Mouse (Mus musculus) midbrain, embryonic 16.5 days (tissue): Measurements from ENCODE around the gene Mcub. TPM values are rescaled to one million over a fixed set of nuclear protein-coding genes. Genes with fewer than 3 reads are reported as not detected.

Experiments used
- ATAC-seq: fragments of 200-750 bp; cut with Nextera tagmentation; 2 replicates; pipeline ENCODE4 v1.8.0; 2017; ENCODE audit warnings: moderate TSS enrichment
- H3K27ac ChIP-seq: fragments of 300-500 bp; sonication (generic); 2 replicates; pipeline ENCODE4 v1.5.1; 2014; ENCODE audit warnings: mild to moderate bottlenecking, low read length, mixed read lengths
- H3K27me3 ChIP-seq: fragments of 300-500 bp; sonication (generic); 2 replicates; pipeline ENCODE4 v1.6.1; 2014; ENCODE audit warnings: low read depth, low read length, mixed read lengths; ENCODE audit not compliant: control insufficient read depth, insufficient read depth
- H3K36me3 ChIP-seq: fragments of 300-500 bp; sonication (generic); 2 replicates; pipeline ENCODE4 v1.6.1; 2014; ENCODE audit warnings: mild to moderate bottlenecking, low read length, moderate library complexity, mixed read lengths; ENCODE audit not compliant: control insufficient read depth, insufficient read depth
- H3K4me1 ChIP-seq: fragments of 300-500 bp; sonication (generic); 2 replicates; pipeline ENCODE4 v1.6.1; 2014; ENCODE audit warnings: mild to moderate bottlenecking, low read length, mixed read lengths; ENCODE audit not compliant: control insufficient read depth, insufficient read depth
- H3K4me2 ChIP-seq: fragments of 300-500 bp; sonication (generic); 2 replicates; pipeline ENCODE4 v1.6.1; 2014; ENCODE audit warnings: mild to moderate bottlenecking, low read length, mixed read lengths
- H3K4me3 ChIP-seq: fragments of 300-500 bp; sonication (generic); 2 replicates; pipeline ENCODE4 v1.5.1; 2014; ENCODE audit warnings: low read depth, mild to moderate bottlenecking, low read length, moderate library complexity, mixed read lengths
- H3K9ac ChIP-seq: fragments of 300-500 bp; sonication (generic); 2 replicates; pipeline ENCODE4 v1.6.1; 2014; ENCODE audit warnings: low read depth, low read length, mixed read lengths
- H3K9me3 ChIP-seq: fragments of 300-500 bp; sonication (generic); replicated peaks from 2 replicates; pipeline ENCODE4 v1.6.1; 2014; ENCODE audit warnings: mild to moderate bottlenecking, low read length, mixed read lengths; ENCODE audit not compliant: control insufficient read depth, poor library complexity, severe bottlenecking
- WGBS: fragments of 180-500 bp; shearing (Covaris S2); extraction: QIAGEN DNeasy Blood & Tissue Kit; methylation state at CpG from one replicate; pipeline ENCODE4 v1.1.7; 2014; 5-methylcytosine and 5-hydroxymethylcytosine counted together
- polyA plus RNA-seq: library from polyadenylated mRNA; unstranded; fragments of >200 nt; fragmentation: Nextera tagmentation; extraction: Ambion mirVana; gene quantifications from 2 replicates; pipeline ENCODE4 v1.2.1, GENCODE M21; 2015

Gene Mcub
- polyA plus RNA-seq, 1 experiment from 2014 or later: 4.6 TPM

GRCm38 (mm10) chr3:129940780-129941179 is 29.2 kb downstream of the Mcub start:
- Histone ChIP-seq H3K27ac (no peak overlapping the region), H3K36me3 (no peaks in the 10 kb centered on the region), H3K9ac (no peak overlapping the region), H3K4me3 (no peak overlapping the region), H3K9me3 (no peaks in the 10 kb centered on the region), H3K4me1 (no peaks in the 10 kb centered on the region), H3K27me3 (no peaks in the 10 kb centered on the region), H3K4me2 (no peak overlapping the region)
- no peak for ATAC-seq
- 90% methylated on average over 2 of the region's 2 CpGs for WGBS

- ATAC-seq: no peak
- H3K9me3 ChIP-seq: no peaks in the 10 kb centered on the region
- H3K36me3 ChIP-seq: no peaks in the 10 kb centered on the region
- H3K4me2 ChIP-seq: no peak overlapping the region
- H3K9ac ChIP-seq: no peak overlapping the region
- WGBS: 48% methylated on average over 7 of the region's 7 CpGs
- H3K27me3 ChIP-seq: no peaks in the 10 kb centered on the region
- H3K4me1 ChIP-seq: no peaks in the 10 kb centered on the region
- no peak overlapping the region for H3K27ac ChIP-seq
- no peak overlapping the region for H3K4me3 ChIP-seq
These were observed 30.9 kb downstream of the Mcub start for GRCm38 (mm10) chr3:129939058-129939457.

GRCm38 (mm10) chr3:129937848-129938247 is 32.2 kb downstream of the Mcub start:
- ATAC-seq: no peak
- Histone ChIP-seq H3K9me3 (no peaks in the 10 kb centered on the region), H3K4me3 (no peak overlapping the region), H3K4me1 (no peaks in the 10 kb centered on the region), H3K9ac (no peak overlapping the region), H3K36me3 (no peaks in the 10 kb centered on the region), H3K27me3 (no peaks in the 10 kb centered on the region), H3K4me2 (no peak overlapping the region), H3K27ac (no peak overlapping the region)
- 66% methylated on average over 3 of the region's 3 CpGs for WGBS

- H3K9me3 ChIP-seq: no peaks in the 10 kb centered on the region
- no peaks in the 10 kb centered on the region for H3K36me3 ChIP-seq
- no peak overlapping the region for H3K4me2 ChIP-seq
- no peak overlapping the region for H3K4me3 ChIP-seq
- H3K9ac ChIP-seq: no peak overlapping the region
- WGBS: 50% methylated on average over 9 of the region's 9 CpGs
- no peaks in the 10 kb centered on the region for H3K27me3 ChIP-seq
- H3K27ac ChIP-seq: no peak overlapping the region
- ATAC-seq: no peak
- H3K4me1 ChIP-seq: no peaks in the 10 kb centered on the region
These were observed 33.4 kb downstream of the Mcub start for GRCm38 (mm10) chr3:129936561-129936960.

- WGBS: 51% methylated on average over 4 of the region's 4 CpGs
- Histone ChIP-seq H3K27me3 (no peaks in the 10 kb centered on the region), H3K27ac (no peak overlapping the region), H3K4me2 (no peak overlapping the region), H3K9ac (no peak overlapping the region), H3K9me3 (no peaks in the 10 kb centered on the region), H3K36me3 (no peaks in the 10 kb centered on the region), H3K4me3 (no peak overlapping the region), H3K4me1 (no peaks in the 10 kb centered on the region)
- ATAC-seq: no peak
These were observed 37.6 kb downstream of the Mcub start for GRCm38 (mm10) chr3:129932443-129932842.

GRCm38 (mm10) chr3:129930213-129930778 is 39.7 kb downstream of the Mcub start:
- Histone ChIP-seq H3K9me3 (no peaks in the 10 kb centered on the region), H3K4me1 (no peaks in the 10 kb centered on the region), H3K36me3 (no peaks in the 10 kb centered on the region), H3K4me2 (no peak overlapping the region), H3K9ac (no peak overlapping the region), H3K27me3 (no peaks in the 10 kb centered on the region), H3K4me3 (no peak overlapping the region), H3K27ac (no peak overlapping the region)
- no peak for ATAC-seq
- 79% methylated on average over 6 of the region's 6 CpGs for WGBS

- Histone ChIP-seq H3K27me3 (no peaks in the 10 kb centered on the region), H3K4me3 (no peak overlapping the region), H3K27ac (no peak overlapping the region), H3K36me3 (no peaks in the 10 kb centered on the region), H3K4me2 (no peak overlapping the region), H3K9me3 (no peaks in the 10 kb centered on the region), H3K9ac (no peak overlapping the region), H3K4me1 (no peaks in the 10 kb centered on the region)
- WGBS: 92% methylated on average over 3 of the region's 3 CpGs
- ATAC-seq: no peak
These were observed 44.1 kb downstream of the Mcub start for GRCm38 (mm10) chr3:129925861-129926260.

GRCm38 (mm10) chr3:129923581-129923980 is 46.4 kb downstream of the Mcub start:
- WGBS: 93% methylated on average over 7 of the region's 7 CpGs
- ATAC-seq: no peak
- H3K9me3 ChIP-seq: no peaks in the 10 kb centered on the region
- H3K27ac ChIP-seq: no peak overlapping the region
- H3K4me3 ChIP-seq: no peak overlapping the region
- no peaks in the 10 kb centered on the region for H3K27me3 ChIP-seq
- no peaks in the 10 kb centered on the region for H3K4me1 ChIP-seq
- H3K9ac ChIP-seq: no peak overlapping the region
- no peak overlapping the region for H3K4me2 ChIP-seq
- H3K36me3 ChIP-seq: no peaks in the 10 kb centered on the region

- H3K27ac ChIP-seq: no peak overlapping the region
- no peaks in the 10 kb centered on the region for H3K9me3 ChIP-seq
- 0 out of 2 replicates have a peak overlapping the region, but pooled peaks have one; percentile 19 for H3K4me2 ChIP-seq
- no peaks in the 10 kb centered on the region for H3K36me3 ChIP-seq
- H3K9ac ChIP-seq: no peak overlapping the region
- H3K27me3 ChIP-seq: no peaks in the 10 kb centered on the region
- 14% methylated on average over 13 of the region's 13 CpGs for WGBS
- H3K4me1 ChIP-seq: no peaks in the 10 kb centered on the region
- ATAC-seq: peak; percentile 73
- no peak overlapping the region for H3K4me3 ChIP-seq
These were observed 51.6 kb downstream of the Mcub start for GRCm38 (mm10) chr3:129918434-129918833.
